Mouse (Mus musculus) embryonic fibroblast, embryonic 13.5 days (primary cell): ENCODE measurements at regions not wholly inside any gene's neighbourhood (a gene's known extent, or its start where the extent isn't known, plus 50 kb on each side); places are given as distances from the start of the nearest gene placed in this dataset.

Experiments
- CTCF ChIP-seq: IDR thresholded peaks from 2 replicates; pipeline ENCODE4 v1.5.1; 2011; ENCODE audit warnings: mild to moderate bottlenecking, control low read depth, low read length, moderate library complexity, borderline replicate concordance; ENCODE audit not compliant: insufficient read depth
- POLR2A ChIP-seq: IDR thresholded peaks from 2 replicates; pipeline ENCODE4 v1.6.1; 2011; ENCODE audit warnings: low read depth, mild to moderate bottlenecking, control low read depth, low read length, moderate library complexity

DNA sequence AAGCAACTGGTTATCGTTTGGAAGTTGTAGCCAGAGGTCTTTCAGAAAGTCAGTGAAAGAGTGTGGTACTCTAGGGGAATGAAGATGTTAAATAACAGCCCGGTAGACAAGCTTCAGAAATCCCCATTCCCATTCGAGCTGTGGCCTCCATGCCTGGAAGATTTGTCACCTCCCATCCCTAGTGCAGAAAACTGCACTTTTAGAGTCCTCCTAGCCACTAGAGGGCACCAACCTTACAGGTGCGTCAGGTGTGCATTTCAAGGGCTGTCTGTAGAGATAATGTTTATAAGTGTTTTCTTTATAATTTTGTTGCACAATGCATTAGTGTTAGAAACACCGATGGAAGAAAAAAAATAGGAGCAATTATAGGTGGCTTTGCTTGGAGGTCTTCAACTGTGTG, 187.3 kb downstream of the Lyplal1 start:
- TF ChIP-seq CTCF (no peak), POLR2A (no peak)
